Mouse (Mus musculus) cerebellum, adult 18-20 months (tissue): ENCODE results near the gene Fcgrt.

Source experiments
- DNase-seq, 2 experiments: peaks; one replicate each; pipeline ENCODE4 v3.0.0; 2021

Gene Fcgrt

GRCm38 (mm10) chr7:45053931-45054510 lies 49.6 kb downstream of the Fcgrt start:
- DNase-seq, result peak; percentile 87 to 98

- peak; percentile 64 to 78 for DNase-seq
These were observed 50.3 kb downstream of the Fcgrt start for GRCm38 (mm10) chr7:45053117-45053930.

- no peak for DNase-seq
These were observed 50.9 kb downstream of the Fcgrt start, which contains the start of gene Prr12 for GRCm38 (mm10) chr7:45052862-45053116. Gene Prr12 (minus strand): TSS chr7:45052881.

- DNase-seq, result peak; percentile 43 to 62
These were observed 51.3 kb downstream of the Fcgrt start for GRCm38 (mm10) chr7:45052181-45052861.

GRCm38 (mm10) chr7:45051601-45051974 lies 52.1 kb downstream of the Fcgrt start:
- peak in 1 of 2 experiments; percentile 20 for DNase-seq

- peak; percentile 73 to 84 for DNase-seq
These were observed 52.6 kb downstream of the Fcgrt start for GRCm38 (mm10) chr7:45050945-45051600.

- DNase-seq, result no peak
These were observed 54.6 kb downstream of the Fcgrt start for GRCm38 (mm10) chr7:45048923-45049657.

GRCm38 (mm10) chr7:45048001-45048890 lies 55.4 kb downstream of the Fcgrt start:
- DNase-seq, result peak in 1 of 2 experiments; percentile 40

- no peak for DNase-seq
These were observed 56.2 kb downstream of the Fcgrt start for GRCm38 (mm10) chr7:45047491-45047890.

GRCm38 (mm10) chr7:45046853-45047350 lies 56.7 kb downstream of the Fcgrt start:
- DNase-seq, result no peak

GRCm38 (mm10) chr7:45045741-45046140 lies 57.9 kb downstream of the Fcgrt start:
- DNase-seq, result no peak

GRCm38 (mm10) chr7:45043307-45043706 lies 60.3 kb downstream of the Fcgrt start:
- no peak for DNase-seq
